Mouse (Mus musculus): Measurements from ENCODE around the gene Frat1. TPM values are rescaled to one million over a fixed set of nuclear protein-coding genes. Genes with fewer than 3 reads are reported as not detected.

Frat1 gene
- polyA plus RNA-seq, 1 experiment, result 7.6 TPM

- no peaks in the 10 kb centered on the region for H3K4me1 ChIP-seq (ENCODE audit: control insufficient read depth, insufficient read depth, insufficient read length)
- WGBS, result 88% methylated on average over 4 of the region's 4 CpGs
- H3K36me3 ChIP-seq (ENCODE audit: control insufficient read depth, insufficient read depth, low read length), result no peaks in the 10 kb centered on the region
- no peak overlapping the region for H3K4me3 ChIP-seq (ENCODE audit: extremely low read depth, insufficient read depth, insufficient read length)
- DNase-seq (ENCODE audit: low read depth in 1 of 2, low spot score in 2 of 2), result no peak
- TF ChIP-seq CTCF (IDR thresholded peaks at IDR 0.05; ENCODE audit: extremely low read depth, insufficient read depth, insufficient read length, insufficient replicate concordance), result no peak
- TF ChIP-seq POLR2A (IDR thresholded peaks at IDR 0.05; ENCODE audit: low read depth, low read length), result no peak
- no peak overlapping the region for H3K27ac ChIP-seq (ENCODE audit: insufficient read depth, low read length)
- H3K27me3 ChIP-seq (ENCODE audit: control insufficient read depth, insufficient read depth, low read length), result no peaks in the 10 kb centered on the region
Observed at GRCm38 (mm10) chr19:41813374-41813773, 16.4 kb upstream of the Frat1 start.

GRCm38 (mm10) chr19:41816410-41816809, 13.4 kb upstream of the Frat1 start:
- no peak overlapping the region for H3K27ac ChIP-seq (ENCODE audit: insufficient read depth, low read length)
- 84% methylated on average over 5 of the region's 5 CpGs for WGBS

DNA sequence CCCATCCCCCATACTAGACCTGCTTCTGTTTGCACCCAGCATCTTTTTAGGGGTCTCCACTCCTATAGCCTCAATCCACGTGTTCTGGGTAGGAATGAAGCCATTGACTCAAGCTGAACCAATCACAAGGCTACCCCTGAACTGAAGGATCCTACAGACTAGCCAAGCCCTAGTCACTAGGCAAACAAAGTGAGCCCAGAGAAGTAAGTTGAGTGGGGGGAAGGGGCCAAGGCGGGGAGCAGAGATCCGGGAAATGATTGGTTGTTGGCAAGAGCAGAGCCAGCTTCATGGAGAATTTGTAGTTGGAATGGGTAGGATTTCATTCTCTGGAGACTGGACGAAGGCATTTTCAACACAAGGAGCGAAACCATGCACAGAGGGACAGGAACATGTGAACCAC, 12.9 kb upstream of the Frat1 start:
- H3K27ac ChIP-seq (ENCODE audit: insufficient read depth, low read length), result no peak overlapping the region
- no peak overlapping the region for H3K4me3 ChIP-seq (ENCODE audit: extremely low read depth, insufficient read depth, insufficient read length)
- TF ChIP-seq POLR2A (IDR thresholded peaks at IDR 0.05; ENCODE audit: low read depth, low read length) (no peak), CTCF (IDR thresholded peaks at IDR 0.05; ENCODE audit: extremely low read depth, insufficient read depth, insufficient read length, insufficient replicate concordance) (no peak)
- H3K4me1 ChIP-seq (ENCODE audit: control insufficient read depth, insufficient read depth, insufficient read length), result 0 out of 2 replicates have a peak, but pooled peaks cover 2% of the 10 kb centered on the region
- DNase-seq (ENCODE audit: low read depth in 1 of 2, low spot score in 2 of 2), result no peak
- H3K36me3 ChIP-seq (ENCODE audit: control insufficient read depth, insufficient read depth, low read length), result no peaks in the 10 kb centered on the region
- WGBS, result 85% methylated on average over 5 of the region's 5 CpGs
- no peaks in the 10 kb centered on the region for H3K27me3 ChIP-seq (ENCODE audit: control insufficient read depth, insufficient read depth, low read length)

More at GRCm38 (mm10) chr19:41816410-41816809, 13.4 kb upstream of the Frat1 start:
- no peaks in the 10 kb centered on the region for H3K36me3 ChIP-seq (ENCODE audit: control insufficient read depth, insufficient read depth, low read length)
- no peaks in the 10 kb centered on the region for H3K27me3 ChIP-seq (ENCODE audit: control insufficient read depth, insufficient read depth, low read length)
- DNase-seq (ENCODE audit: low read depth in 1 of 2, low spot score in 2 of 2), result no peak
- H3K4me1 ChIP-seq (ENCODE audit: control insufficient read depth, insufficient read depth, insufficient read length), result 0 out of 2 replicates have a peak, but pooled peaks cover 2% of the 10 kb centered on the region
- no peak for TF ChIP-seq POLR2A (IDR thresholded peaks at IDR 0.05; ENCODE audit: low read depth, low read length)
- no peak for TF ChIP-seq CTCF (IDR thresholded peaks at IDR 0.05; ENCODE audit: extremely low read depth, insufficient read depth, insufficient read length, insufficient replicate concordance)
- H3K4me3 ChIP-seq (ENCODE audit: extremely low read depth, insufficient read depth, insufficient read length), result no peak overlapping the region

GRCm38 (mm10) chr19:41817325-41817724, 12.4 kb upstream of the Frat1 start:
- TF ChIP-seq POLR2A (IDR thresholded peaks at IDR 0.05; ENCODE audit: low read depth, low read length) (no peak), CTCF (IDR thresholded peaks at IDR 0.05; ENCODE audit: extremely low read depth, insufficient read depth, insufficient read length, insufficient replicate concordance) (no peak)
- H3K27ac ChIP-seq (ENCODE audit: insufficient read depth, low read length), result no peak overlapping the region
- no peak for DNase-seq (ENCODE audit: low read depth in 1 of 2, low spot score in 2 of 2)
- no peaks in the 10 kb centered on the region for H3K27me3 ChIP-seq (ENCODE audit: control insufficient read depth, insufficient read depth, low read length)
- H3K36me3 ChIP-seq (ENCODE audit: control insufficient read depth, insufficient read depth, low read length), result no peaks in the 10 kb centered on the region
- WGBS, result 89% methylated on average over 10 of the region's 10 CpGs
- 0 out of 2 replicates have a peak, but pooled peaks cover 2% of the 10 kb centered on the region for H3K4me1 ChIP-seq (ENCODE audit: control insufficient read depth, insufficient read depth, insufficient read length)
- H3K4me3 ChIP-seq (ENCODE audit: extremely low read depth, insufficient read depth, insufficient read length), result no peak overlapping the region

GRCm38 (mm10) chr19:41818749-41819148, 11.0 kb upstream of the Frat1 start:
- 35% methylated on average over 4 of the region's 4 CpGs for WGBS
- DNase-seq (ENCODE audit: low read depth in 1 of 2, low spot score in 2 of 2), result no peak
- TF ChIP-seq CTCF (IDR thresholded peaks at IDR 0.05; ENCODE audit: extremely low read depth, insufficient read depth, insufficient read length, insufficient replicate concordance), result no peak
- TF ChIP-seq POLR2A (IDR thresholded peaks at IDR 0.05; ENCODE audit: low read depth, low read length), result no peak
- H3K27ac ChIP-seq (ENCODE audit: insufficient read depth, low read length), result no peak overlapping the region
- 0 out of 2 replicates have a peak, but pooled peaks cover 2% of the 10 kb centered on the region for H3K4me1 ChIP-seq (ENCODE audit: control insufficient read depth, insufficient read depth, insufficient read length)
- H3K36me3 ChIP-seq (ENCODE audit: control insufficient read depth, insufficient read depth, low read length), result no peaks in the 10 kb centered on the region
- no peaks in the 10 kb centered on the region for H3K27me3 ChIP-seq (ENCODE audit: control insufficient read depth, insufficient read depth, low read length)
- H3K4me3 ChIP-seq (ENCODE audit: extremely low read depth, insufficient read depth, insufficient read length), result no peak overlapping the region

DNA sequence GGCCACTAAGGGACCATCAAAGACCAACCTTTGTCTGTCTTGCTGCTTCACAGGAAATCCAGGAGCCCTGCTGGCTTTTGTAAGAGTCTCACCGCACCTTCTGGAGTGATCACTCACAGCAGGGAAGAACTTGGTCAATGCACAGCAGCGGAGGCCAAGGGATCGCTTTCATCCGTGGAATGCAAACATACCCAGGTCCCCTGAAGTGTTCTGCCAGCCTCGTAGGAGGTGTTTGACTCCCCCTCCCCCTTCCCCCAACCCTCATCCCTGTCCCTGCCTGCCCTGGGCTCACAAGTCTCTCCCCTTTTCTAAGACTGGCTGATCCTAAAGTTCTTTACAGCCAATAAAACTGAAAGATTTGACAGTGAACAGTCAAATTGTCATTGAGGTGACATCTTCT, 8.3 kb upstream of the Frat1 start:
- H3K27me3 ChIP-seq (ENCODE audit: control insufficient read depth, insufficient read depth, low read length), result no peaks in the 10 kb centered on the region
- H3K4me1 ChIP-seq (ENCODE audit: control insufficient read depth, insufficient read depth, insufficient read length), result 0 out of 2 replicates have a peak, but pooled peaks cover 2% of the 10 kb centered on the region
- no peak overlapping the region for H3K27ac ChIP-seq (ENCODE audit: insufficient read depth, low read length)
- TF ChIP-seq POLR2A (IDR thresholded peaks at IDR 0.05; ENCODE audit: low read depth, low read length) (no peak), CTCF (IDR thresholded peaks at IDR 0.05; ENCODE audit: extremely low read depth, insufficient read depth, insufficient read length, insufficient replicate concordance) (no peak)
- 84% methylated on average over 5 of the region's 5 CpGs for WGBS
- no peaks in the 10 kb centered on the region for H3K36me3 ChIP-seq (ENCODE audit: control insufficient read depth, insufficient read depth, low read length)
- no peak overlapping the region for H3K4me3 ChIP-seq (ENCODE audit: extremely low read depth, insufficient read depth, insufficient read length)
- DNase-seq (ENCODE audit: low read depth in 1 of 2, low spot score in 2 of 2), result no peak

DNA sequence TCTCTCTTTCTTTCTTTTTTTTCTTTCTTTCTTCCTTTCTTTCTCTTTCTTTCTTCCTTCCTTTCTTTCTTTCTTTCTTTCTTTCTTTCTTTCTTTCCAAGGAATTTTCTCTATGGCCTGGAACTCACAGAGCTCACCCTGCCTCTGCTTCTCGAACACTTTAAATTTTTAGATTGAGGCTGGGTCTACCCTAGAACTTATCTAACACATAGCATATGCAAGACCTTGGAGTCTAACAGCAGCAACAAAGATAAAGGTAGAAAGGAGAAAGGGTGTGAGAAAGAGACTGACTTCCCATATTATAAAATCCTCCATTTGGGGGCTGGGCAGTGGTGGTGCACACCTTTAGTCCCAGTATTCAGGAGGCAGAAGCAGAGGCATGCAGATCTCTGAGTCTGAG, 7.2 kb upstream of the Frat1 start:
- 0 out of 2 replicates have a peak, but pooled peaks cover 2% of the 10 kb centered on the region for H3K4me1 ChIP-seq (ENCODE audit: control insufficient read depth, insufficient read depth, insufficient read length)
- no peaks in the 10 kb centered on the region for H3K36me3 ChIP-seq (ENCODE audit: control insufficient read depth, insufficient read depth, low read length)
- no peak overlapping the region for H3K27ac ChIP-seq (ENCODE audit: insufficient read depth, low read length)
- no peaks in the 10 kb centered on the region for H3K27me3 ChIP-seq (ENCODE audit: control insufficient read depth, insufficient read depth, low read length)
- no peak overlapping the region for H3K4me3 ChIP-seq (ENCODE audit: extremely low read depth, insufficient read depth, insufficient read length)
- no peak for DNase-seq (ENCODE audit: low read depth in 1 of 2, low spot score in 2 of 2)
- TF ChIP-seq POLR2A (IDR thresholded peaks at IDR 0.05; ENCODE audit: low read depth, low read length), result no peak
- TF ChIP-seq CTCF (IDR thresholded peaks at IDR 0.05; ENCODE audit: extremely low read depth, insufficient read depth, insufficient read length, insufficient replicate concordance), result no peak
- WGBS, result 91% methylated on average over 1 of the region's 1 CpGs

Measured in spleen, adult 2 months (tissue).